Mouse (Mus musculus) hindbrain, postnatal 0 days (tissue): ENCODE measurements around the gene Olfr851. TPM values are rescaled to one million over a fixed set of nuclear protein-coding genes. Genes with fewer than 3 reads are reported as not detected.

Experiments used
- ATAC-seq: fragments of 200-750 bp; cut with Nextera tagmentation; 2 replicates; pipeline ENCODE4 v1.8.0; 2017; ENCODE audit warnings: mild to moderate bottlenecking, moderate TSS enrichment, moderate library complexity
- DNase-seq: peaks from one replicate; pipeline ENCODE4 v3.0.0-alpha.2; 2015; ENCODE audit warnings: low spot score
- H3K27ac ChIP-seq: fragments of 300-500 bp; sonication (generic); 2 replicates; pipeline ENCODE4 v1.5.1; 2014; ENCODE audit warnings: mild to moderate bottlenecking
- H3K27me3 ChIP-seq: fragments of 300-500 bp; sonication (generic); 2 replicates; pipeline ENCODE4 v1.6.1; 2014; ENCODE audit warnings: low read length, mixed read lengths; ENCODE audit not compliant: insufficient read depth
- H3K36me3 ChIP-seq: fragments of 300-500 bp; sonication (generic); 2 replicates; pipeline ENCODE4 v1.6.1; 2014; ENCODE audit warnings: low read length, mixed read lengths; ENCODE audit not compliant: insufficient read depth
- H3K4me1 ChIP-seq: fragments of 300-500 bp; sonication (generic); 2 replicates; pipeline ENCODE4 v1.6.1; 2014; ENCODE audit warnings: antibody characterized with exemption, low read length, mixed read lengths; ENCODE audit not compliant: insufficient read depth
- H3K4me2 ChIP-seq: fragments of 300-500 bp; sonication (generic); 2 replicates; pipeline ENCODE4 v1.6.1; 2014; ENCODE audit warnings: low read depth, mild to moderate bottlenecking, low read length, moderate library complexity, mixed read lengths
- H3K4me3 ChIP-seq: fragments of 300-500 bp; sonication (generic); 2 replicates; pipeline ENCODE4 v1.5.1; 2014; ENCODE audit warnings: low read length
- H3K9ac ChIP-seq: fragments of 300-500 bp; sonication (generic); replicated peaks from 2 replicates; pipeline ENCODE4 v1.6.1; 2014; ENCODE audit warnings: mild to moderate bottlenecking, low read length, moderate library complexity, mixed read lengths
- H3K9me3 ChIP-seq: fragments of 300-500 bp; sonication (generic); 2 replicates; pipeline ENCODE4 v1.6.1; 2016; ENCODE audit warnings: low read length, mixed read lengths
- CTCF ChIP-seq: IDR thresholded peaks from 2 replicates; pipeline ENCODE4 v1.5.1; 2016; ENCODE audit warnings: antibody characterized with exemption, control low read depth, low read depth
- WGBS: fragments of 180-500 bp; shearing (Covaris S2); extraction: QIAGEN DNeasy Blood & Tissue Kit; methylation state at CpG from one replicate; pipeline ENCODE4 v1.1.7; 2014; 5-methylcytosine and 5-hydroxymethylcytosine counted together
- polyA plus RNA-seq: library from polyadenylated mRNA; unstranded; fragments of >200 nt; fragmentation: Nextera tagmentation; extraction: Ambion mirVana; gene quantifications from 2 replicates; pipeline ENCODE4 v1.2.1, GENCODE M21; 2015
- total RNA-seq: library from RNA; depleted of rRNA; stranded (reverse); fragments of >200 nt; gene quantifications from 2 replicates; pipeline ENCODE4 v1.2.3, GENCODE M21; 2014; rRNA removed

Gene Olfr851
- not detected in 2 replicates for total RNA-seq
- not detected in 2 replicates for polyA plus RNA-seq

DNA sequence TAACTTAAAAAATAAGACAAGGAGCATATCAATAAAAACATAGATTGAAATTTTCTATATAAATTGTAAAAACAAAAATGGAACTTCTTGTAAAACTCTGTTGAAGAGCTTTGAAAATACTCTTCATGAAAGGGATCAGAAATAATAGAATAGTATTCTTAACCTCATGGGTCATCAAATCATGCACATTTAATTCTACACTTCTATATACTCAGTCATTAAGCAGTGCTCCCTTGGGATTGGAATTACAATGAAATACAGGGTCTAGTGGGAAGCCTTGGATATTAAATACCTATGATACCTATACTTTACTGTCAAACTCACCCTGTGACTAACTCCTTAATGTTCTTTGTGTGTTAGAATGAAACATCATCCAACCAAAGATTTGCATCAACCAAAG, at the start of gene Olfr851:
TSS of gene Olfr851 (plus strand) at position 301 of the 400 bp plus-strand sequence.
- Histone ChIP-seq H3K27ac (no peak within 1 kb of the TSS), H3K9ac (no peak within 1 kb of the TSS), H3K36me3 (no peaks in the 10 kb centered on the region), H3K4me3 (no peak within 1 kb of the TSS), H3K9me3 (no peaks in the 10 kb centered on the region), H3K27me3 (no peaks in the 10 kb centered on the region), H3K4me2 (no peak within 1 kb of the TSS), H3K4me1 (no peaks in the 10 kb centered on the region)
- no peak for TF ChIP-seq CTCF
- DNase-seq, result no peak
- ATAC-seq, result no peak

DNA sequence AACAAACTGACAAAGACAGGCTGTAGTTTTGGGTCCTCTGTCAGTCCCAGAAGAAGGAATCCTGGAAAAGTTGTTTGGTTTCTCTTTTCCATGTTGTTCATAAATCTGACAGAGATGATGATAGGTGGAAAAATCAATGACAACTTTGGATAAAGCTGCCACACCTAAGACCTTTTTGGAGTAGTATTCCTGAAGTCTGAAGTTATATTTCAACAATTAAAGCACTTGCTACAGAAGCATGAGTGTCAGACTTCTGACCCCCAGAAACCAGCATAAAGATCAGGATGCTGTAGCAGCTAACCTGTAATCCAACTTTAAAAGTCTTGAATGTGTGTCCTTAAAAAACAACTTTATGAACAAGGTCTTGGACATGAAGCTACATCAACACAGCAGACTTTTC, 14.9 kb upstream of the Olfr851 start, which contains the start of gene Olfr850:
TSS of gene Olfr850 (minus strand) at position 101 of the 400 bp plus-strand sequence.
- Histone ChIP-seq H3K4me3 (no peak within 1 kb of the TSS), H3K4me1 (no peaks in the 10 kb centered on the region), H3K9ac (no peak within 1 kb of the TSS), H3K36me3 (no peaks in the 10 kb centered on the region), H3K9me3 (peaks cover 6% of the 10 kb centered on the region; the same call in 1 of the 2 replicates), H3K27ac (no peak within 1 kb of the TSS), H3K27me3 (no peaks in the 10 kb centered on the region), H3K4me2 (no peak within 1 kb of the TSS)
- no peak for ATAC-seq
- no peak for TF ChIP-seq CTCF
- no peak for DNase-seq

DNA sequence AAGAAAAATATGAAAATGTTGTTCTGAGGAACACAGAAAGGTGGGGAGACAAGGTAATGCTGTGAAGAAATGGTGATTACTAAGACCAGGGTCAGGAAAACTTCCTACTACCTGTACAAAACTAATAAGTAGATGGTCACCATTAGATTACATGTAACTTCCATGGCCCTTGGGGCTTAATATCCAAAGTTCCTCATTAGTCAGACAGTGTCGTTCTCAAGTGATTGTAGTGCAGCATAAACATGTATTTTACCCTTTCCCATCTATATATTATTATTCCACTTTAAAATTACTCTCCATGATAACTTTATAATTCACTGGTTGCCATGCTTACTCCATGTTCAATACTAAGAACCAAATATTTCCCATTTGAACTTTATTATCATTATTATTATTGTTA, 47.9 kb downstream of the Olfr851 start, which contains the start of gene Olfr853:
TSS of gene Olfr853 (minus strand) at position 101 of the 400 bp plus-strand sequence.
- ATAC-seq, result no peak
- WGBS, result 66% methylated on average over 1 of the region's 1 CpGs
- no peaks in the 10 kb centered on the region for H3K36me3 ChIP-seq

More for the DNA sequence above, 47.9 kb downstream of the Olfr851 start, which contains the start of gene Olfr853:
- Histone ChIP-seq H3K9ac (no peak within 1 kb of the TSS), H3K4me3 (no peak within 1 kb of the TSS), H3K27ac (no peak within 1 kb of the TSS), H3K27me3 (no peaks in the 10 kb centered on the region), H3K4me2 (no peak within 1 kb of the TSS), H3K4me1 (no peaks in the 10 kb centered on the region), H3K9me3 (0 out of 2 replicates have a peak, but pooled peaks cover 4% of the 10 kb centered on the region)
- no peak for TF ChIP-seq CTCF
- DNase-seq, result no peak

Other genes with a start within 250 kb of the Olfr851 start
- not detected in 2 replicates for gene Olfr843, start 241.3 kb upstream of the Olfr851 start, total RNA-seq
- not detected in 2 replicates for gene Olfr843, start 241.3 kb upstream of the Olfr851 start, polyA plus RNA-seq
- gene Olfr844, start 176.9 kb upstream of the Olfr851 start, total RNA-seq, result not detected in 2 replicates
- gene Olfr844, start 176.9 kb upstream of the Olfr851 start, polyA plus RNA-seq, result not detected in 2 replicates
- not detected in 2 replicates for gene Olfr845, start 156.8 kb upstream of the Olfr851 start, total RNA-seq
- not detected in 2 replicates for gene Olfr845, start 156.8 kb upstream of the Olfr851 start, polyA plus RNA-seq
- gene Olfr846, start 129.3 kb upstream of the Olfr851 start, total RNA-seq, result not detected in 2 replicates
- gene Olfr846, start 129.3 kb upstream of the Olfr851 start, polyA plus RNA-seq, result not detected in 2 replicates
- gene Olfr847, start 114.6 kb upstream of the Olfr851 start, total RNA-seq, result not detected in 2 replicates
- not detected in 2 replicates for gene Olfr847, start 114.6 kb upstream of the Olfr851 start, polyA plus RNA-seq
- gene Olfr849, start 53.0 kb upstream of the Olfr851 start, total RNA-seq, result not detected in 2 replicates
- not detected in 2 replicates for gene Olfr849, start 53.0 kb upstream of the Olfr851 start, polyA plus RNA-seq
- gene Olfr850, start 15.0 kb upstream of the Olfr851 start, total RNA-seq, result not detected in 2 replicates
- gene Olfr850, start 15.0 kb upstream of the Olfr851 start, polyA plus RNA-seq, result not detected in 2 replicates
- gene Olfr853, start 47.8 kb downstream of the Olfr851 start, total RNA-seq, result not detected in 2 replicates
- not detected in 2 replicates for gene Olfr853, start 47.8 kb downstream of the Olfr851 start, polyA plus RNA-seq
- not detected in 2 replicates for gene Olfr854, start 74.1 kb downstream of the Olfr851 start, total RNA-seq
- gene Olfr854, start 74.1 kb downstream of the Olfr851 start, polyA plus RNA-seq, result not detected in 2 replicates
- not detected in 2 replicates for gene Olfr855, start 89.3 kb downstream of the Olfr851 start, total RNA-seq
- gene Olfr855, start 89.3 kb downstream of the Olfr851 start, polyA plus RNA-seq, result not detected in 2 replicates
- 24.6 and 31.8 TPM in 2 replicates for gene Zfp317, start 128.8 kb downstream of the Olfr851 start, total RNA-seq
- gene Zfp317, start 128.8 kb downstream of the Olfr851 start, polyA plus RNA-seq, result 20.4 and 22.2 TPM in 2 replicates
- not detected in 2 replicates for gene Olfr857, start 216.1 kb downstream of the Olfr851 start, total RNA-seq
- not detected in 2 replicates for gene Olfr857, start 216.1 kb downstream of the Olfr851 start, polyA plus RNA-seq